Mouse (Mus musculus) lung, postnatal 14 days (tissue): ENCODE measurements around the gene Ism2.
"Not testable (repeated sequence)": the region's sequence is repeated elsewhere in the genome, so short reads cannot be mapped to it uniquely, and the experiment has no call there.

Source experiments
- DNase-seq: peaks from one replicate; pipeline ENCODE4 v3.0.0; 2021

The Ism2 gene

GRCm38 (mm10) chr12:87284726-87285125 lies 14.8 kb downstream of the Ism2 start:
- peak; percentile 40 for DNase-seq

- DNase-seq = no peak
Measured at GRCm38 (mm10) chr12:87284268-87284667, 15.2 kb downstream of the Ism2 start.

GRCm38 (mm10) chr12:87283706-87284105 lies 15.8 kb downstream of the Ism2 start:
- DNase-seq = no peak

- no peak for DNase-seq
Measured at GRCm38 (mm10) chr12:87282743-87283142, 16.8 kb downstream of the Ism2 start.

GRCm38 (mm10) chr12:87281766-87282165 lies 17.7 kb downstream of the Ism2 start:
- DNase-seq = no peak

- DNase-seq = peak; percentile 21
Measured at GRCm38 (mm10) chr12:87279879-87280278, 19.6 kb downstream of the Ism2 start.

GRCm38 (mm10) chr12:87279350-87279749 lies 20.2 kb downstream of the Ism2 start:
- no peak for DNase-seq

- DNase-seq = no peak
Measured at GRCm38 (mm10) chr12:87278118-87278730, 21.3 kb downstream of the Ism2 start.

GRCm38 (mm10) chr12:87277251-87277650 lies 22.3 kb downstream of the Ism2 start:
- DNase-seq = not testable (repeated sequence)

- DNase-seq = no peak
Measured at GRCm38 (mm10) chr12:87274853-87275831, 24.4 kb downstream of the Ism2 start.

- DNase-seq = peak; percentile 41
Measured at GRCm38 (mm10) chr12:87267682-87268081, 31.8 kb downstream of the Ism2 start.

GRCm38 (mm10) chr12:87266827-87267603 lies 32.5 kb downstream of the Ism2 start:
- peak; percentile 21 for DNase-seq

GRCm38 (mm10) chr12:87266108-87266826 lies 33.2 kb downstream of the Ism2 start, which contains the start of the genes Vipas39 and Ahsa1:
Vipas39 (minus strand) TSS chr12:87266256.
Ahsa1 (plus strand) TSS chr12:87266479.
- DNase-seq = peak; percentile 86

GRCm38 (mm10) chr12:87265444-87265843 lies 34.1 kb downstream of the Ism2 start:
- no peak for DNase-seq

- no peak for DNase-seq
Measured at GRCm38 (mm10) chr12:87260562-87260961, 38.9 kb downstream of the Ism2 start.

GRCm38 (mm10) chr12:87256629-87257028 lies 42.9 kb downstream of the Ism2 start:
- no peak for DNase-seq

- DNase-seq = no peak
Measured at GRCm38 (mm10) chr12:87253878-87254277, 45.6 kb downstream of the Ism2 start.

- no peak for DNase-seq
Measured at GRCm38 (mm10) chr12:87250161-87250560, 49.3 kb downstream of the Ism2 start.

- no peak for DNase-seq
Measured at GRCm38 (mm10) chr12:87238632-87239031, 60.9 kb downstream of the Ism2 start, which contains the start of gene Noxred1. Noxred1 (minus strand) TSS chr12:87238732.

- DNase-seq = no peak
Measured at GRCm38 (mm10) chr12:87236882-87237483, 62.5 kb downstream of the Ism2 start.

GRCm38 (mm10) chr12:87230379-87230895 lies 69.1 kb downstream of the Ism2 start:
- no peak for DNase-seq

GRCm38 (mm10) chr12:87229633-87230032 lies 69.9 kb downstream of the Ism2 start:
- DNase-seq = no peak
